Mouse (Mus musculus) liver, embryonic 13.5 days (tissue): Measurements from ENCODE around the gene Letmd1. TPM values are rescaled to one million over a fixed set of nuclear protein-coding genes. Genes with fewer than 3 reads are reported as not detected.
"Not testable (repeated sequence)": the region's sequence is repeated elsewhere in the genome, so short reads cannot be mapped to it uniquely, and the experiment has no call there.

Source experiments
- ATAC-seq: fragments of 200-750 bp; cut with Nextera tagmentation; 2 replicates; pipeline ENCODE4 v1.8.0; 2017; ENCODE audit warnings: low read depth, mild to moderate bottlenecking, moderate number of reproducible peaks, moderate library complexity
- DNase-seq: peaks from one replicate; pipeline ENCODE4 v3.0.0; 2022
- H3K27ac ChIP-seq: fragments of 300-500 bp; sonication (generic); 2 replicates; pipeline ENCODE4 v1.5.1; 2015; ENCODE audit warnings: moderate library complexity, mild to moderate bottlenecking, inconsistent platforms
- H3K27me3 ChIP-seq: fragments of 300-500 bp; sonication (generic); 2 replicates; pipeline ENCODE4 v1.6.1; 2015; ENCODE audit warnings: mild to moderate bottlenecking, inconsistent platforms
- H3K36me3 ChIP-seq: fragments of 300-500 bp; sonication (generic); 2 replicates; pipeline ENCODE4 v1.6.1; 2015; ENCODE audit warnings: mild to moderate bottlenecking, inconsistent platforms
- H3K4me1 ChIP-seq: fragments of 300-500 bp; sonication (generic); replicated peaks from 2 replicates; pipeline ENCODE4 v1.6.1; 2015; ENCODE audit warnings: inconsistent platforms
- H3K4me2 ChIP-seq: fragments of 300-500 bp; sonication (generic); 2 replicates; pipeline ENCODE4 v1.6.1; 2015; ENCODE audit warnings: inconsistent platforms, mild to moderate bottlenecking, moderate library complexity
- H3K4me3 ChIP-seq: fragments of 300-500 bp; sonication (generic); replicated peaks from 2 replicates; pipeline ENCODE4 v1.5.1; 2015; ENCODE audit warnings: mild to moderate bottlenecking, inconsistent platforms
- H3K9ac ChIP-seq: fragments of 300-500 bp; sonication (generic); 2 replicates; pipeline ENCODE4 v1.6.1; 2015; ENCODE audit warnings: mild to moderate bottlenecking, inconsistent platforms
- H3K9me3 ChIP-seq: fragments of 300-500 bp; sonication (generic); replicated peaks from 2 replicates; pipeline ENCODE4 v1.6.1; 2016; ENCODE audit warnings: inconsistent platforms
- WGBS: fragments of 180-500 bp; shearing (Covaris S2); methylation state at CpG from one replicate; pipeline ENCODE4 v1.1.7; 2015; ENCODE audit not compliant: insufficient replicate concordance; 5-methylcytosine and 5-hydroxymethylcytosine counted together
- polyA plus RNA-seq: library from polyadenylated mRNA; unstranded; fragments of >200 nt; fragmentation: Nextera tagmentation; extraction: Ambion mirVana; gene quantifications from 2 replicates; pipeline ENCODE4 v1.2.1, GENCODE M21; 2015

Letmd1 gene
- 14.4 and 15.0 TPM in 2 replicates for polyA plus RNA-seq

GRCm38 (mm10) chr15:100468295-100469188, at the start of gene Letmd1:
Gene Letmd1 (plus strand): TSS chr15:100469023.
- Histone ChIP-seq H3K9ac (peak within 1 kb of the TSS; percentile 80), H3K4me3 (peak within 1 kb of the TSS; percentile 88), H3K27me3 (no peaks in the 10 kb centered on the region), H3K9me3 (no peaks in the 10 kb centered on the region), H3K27ac (peak within 1 kb of the TSS; percentile 83), H3K4me2 (peak within 1 kb of the TSS; percentile 94), H3K4me1 (peaks cover 36% of the 10 kb centered on the region), H3K36me3 (peaks cover 22% of the 10 kb centered on the region)
- ATAC-seq (peak; percentile 88), DNase-seq (peak; percentile 68)
- 1% methylated on average over 83 of the region's 84 CpGs for WGBS

- Histone ChIP-seq H3K36me3 (peaks cover 30% of the 10 kb centered on the region), H3K9me3 (no peaks in the 10 kb centered on the region), H3K4me2 (peak overlapping the region; percentile 79), H3K27me3 (peaks cover 7% of the 10 kb centered on the region), H3K9ac (peak overlapping the region; percentile 100), H3K27ac (peak overlapping the region; percentile 98), H3K4me3 (peak overlapping the region; percentile 99), H3K4me1 (peaks cover 85% of the 10 kb centered on the region)
- ATAC-seq: peak; percentile 1
- WGBS: 45% methylated on average over 8 of the region's 8 CpGs
- peak; percentile 25 for DNase-seq
Measured at GRCm38 (mm10) chr15:100419311-100419710, 49.5 kb upstream of the Letmd1 start.

- H3K4me1 ChIP-seq: peaks cover 83% of the 10 kb centered on the region
- H3K9ac ChIP-seq: peak overlapping the region; percentile 100
- DNase-seq (peak; percentile 71), ATAC-seq (peak; percentile 81)
- H3K4me2 ChIP-seq: peak overlapping the region; percentile 79
- no peaks in the 10 kb centered on the region for H3K9me3 ChIP-seq
- H3K36me3 ChIP-seq: peaks cover 27% of the 10 kb centered on the region
- peak overlapping the region; percentile 99 for H3K4me3 ChIP-seq
- 12% methylated on average over 9 of the region's 9 CpGs for WGBS
- H3K27ac ChIP-seq: peak overlapping the region; percentile 98
- H3K27me3 ChIP-seq: peaks cover 15% of the 10 kb centered on the region
Measured at GRCm38 (mm10) chr15:100419901-100420745, 48.7 kb upstream of the Letmd1 start.

- ATAC-seq: no peak
- peak overlapping the region; percentile 98 for H3K27ac ChIP-seq
- DNase-seq: peak; percentile 32
- H3K4me2 ChIP-seq: peak overlapping the region; percentile 79
- peaks cover 72% of the 10 kb centered on the region for H3K4me1 ChIP-seq
- 10% methylated on average over 8 of the region's 8 CpGs for WGBS
- peaks cover 17% of the 10 kb centered on the region for H3K36me3 ChIP-seq
- no peaks in the 10 kb centered on the region for H3K9me3 ChIP-seq
- peak overlapping the region; percentile 99 for H3K4me3 ChIP-seq
- peak overlapping the region; percentile 100 for H3K9ac ChIP-seq
- H3K27me3 ChIP-seq: peaks cover 25% of the 10 kb centered on the region
Measured at GRCm38 (mm10) chr15:100421059-100421757, 47.6 kb upstream of the Letmd1 start.

GRCm38 (mm10) chr15:100421758-100422197, 47.0 kb upstream of the Letmd1 start, which contains the start of gene Gm5475:
Gene Gm5475 (plus strand): TSS chr15:100422147.
- H3K4me1 ChIP-seq: peaks cover 66% of the 10 kb centered on the region
- peaks cover 31% of the 10 kb centered on the region for H3K27me3 ChIP-seq
- peak within 1 kb of the TSS; percentile 98 for H3K27ac ChIP-seq
- peak within 1 kb of the TSS; percentile 99 for H3K4me2 ChIP-seq
- not testable (repeated sequence) for DNase-seq, ATAC-seq, H3K9me3 ChIP-seq
- H3K36me3 ChIP-seq: peaks cover 15% of the 10 kb centered on the region
- peak within 1 kb of the TSS; percentile 100 for H3K9ac ChIP-seq
- peak within 1 kb of the TSS; percentile 99 for H3K4me3 ChIP-seq
- WGBS: 15% methylated on average over 3 of the region's 3 CpGs

- Histone ChIP-seq H3K4me3 (peak overlapping the region; percentile 99), H3K36me3 (peaks cover 8% of the 10 kb centered on the region), H3K4me2 (peak overlapping the region; percentile 79), H3K9me3 (no peaks in the 10 kb centered on the region), H3K27me3 (peaks cover 37% of the 10 kb centered on the region), H3K9ac (peak overlapping the region; percentile 100), H3K4me1 (peaks cover 59% of the 10 kb centered on the region), H3K27ac (peak overlapping the region; percentile 98)
- DNase-seq: peak; percentile 49
- peak; percentile 29 for ATAC-seq
- WGBS: under 1% methylated on average over 44 of the region's 44 CpGs
Measured at GRCm38 (mm10) chr15:100422476-100422875, 46.3 kb upstream of the Letmd1 start.

- H3K9me3 ChIP-seq: no peaks in the 10 kb centered on the region
- H3K27ac ChIP-seq: peak overlapping the region; percentile 98
- peak overlapping the region; percentile 99 for H3K4me3 ChIP-seq
- H3K27me3 ChIP-seq: peaks cover 37% of the 10 kb centered on the region
- H3K9ac ChIP-seq: peak overlapping the region; percentile 100
- peak; percentile 87 for ATAC-seq
- H3K4me2 ChIP-seq: peak overlapping the region; percentile 99
- peak; percentile 98 for DNase-seq
- WGBS: 2% methylated on average over 65 of the region's 65 CpGs
- peaks cover 52% of the 10 kb centered on the region for H3K4me1 ChIP-seq
- peaks cover 1% of the 10 kb centered on the region; the same call in 1 of the 2 replicates for H3K36me3 ChIP-seq
Measured at GRCm38 (mm10) chr15:100422899-100423860, 45.6 kb upstream of the Letmd1 start.

- peak overlapping the region; percentile 99 for H3K4me2 ChIP-seq
- peaks cover 45% of the 10 kb centered on the region for H3K4me1 ChIP-seq
- ATAC-seq (no peak), DNase-seq (peak; percentile 23)
- no peaks in the 10 kb centered on the region for H3K36me3 ChIP-seq
- H3K4me3 ChIP-seq: peak overlapping the region; percentile 99
- peaks cover 41% of the 10 kb centered on the region for H3K27me3 ChIP-seq
- no peaks in the 10 kb centered on the region for H3K9me3 ChIP-seq
- 4% methylated on average over 14 of the region's 14 CpGs for WGBS
- no peak overlapping the region for H3K27ac ChIP-seq
- peak overlapping the region; percentile 74 for H3K9ac ChIP-seq
Measured at GRCm38 (mm10) chr15:100423916-100424315, 44.9 kb upstream of the Letmd1 start.

GRCm38 (mm10) chr15:100424396-100425122, 44.3 kb upstream of the Letmd1 start, which contains the start of gene Slc11a2:
Gene Slc11a2 (minus strand): TSS chr15:100425072.
- Histone ChIP-seq H3K27me3 (peaks cover 41% of the 10 kb centered on the region), H3K4me1 (peaks cover 39% of the 10 kb centered on the region)

More at GRCm38 (mm10) chr15:100424396-100425122, 44.3 kb upstream of the Letmd1 start, which contains the start of gene Slc11a2:
- Histone ChIP-seq H3K4me2 (peak within 1 kb of the TSS; percentile 99), H3K9me3 (no peaks in the 10 kb centered on the region), H3K36me3 (no peaks in the 10 kb centered on the region), H3K4me3 (peak within 1 kb of the TSS; percentile 99), H3K9ac (peak within 1 kb of the TSS; percentile 74), H3K27ac (no peak within 1 kb of the TSS)
- WGBS: 29% methylated on average over 17 of the region's 17 CpGs
- ATAC-seq: no peak
- DNase-seq: no peak
